Mouse (Mus musculus): ENCODE results near the gene Serpind1. TPM values are rescaled to one million over a fixed set of nuclear protein-coding genes. Genes with fewer than 3 reads are reported as not detected.

Serpind1 gene
- polyA plus RNA-seq, 1 experiment from 2014 or later = 1.2 TPM

- WGBS = 85% methylated on average over 7 of the region's 7 CpGs
- Histone ChIP-seq H3K9me3 (ENCODE audit: low read length) (no peaks in the 10 kb centered on the region), H3K4me3 (ENCODE audit: low read depth, low read length) (no peak overlapping the region), H3K9ac (replicated peaks; ENCODE audit: low read depth) (no peak overlapping the region), H3K36me3 (ENCODE audit: insufficient read depth, low read length) (peaks cover 4% of the 10 kb centered on the region; the same call in 1 of the 2 replicates), H3K4me2 (replicated peaks; ENCODE audit: low read depth, low read length) (no peak overlapping the region), H3K4me1 (ENCODE audit: insufficient read depth, low read depth, low read length) (no peaks in the 10 kb centered on the region), H3K27ac (ENCODE audit: low read length) (no peak overlapping the region), H3K27me3 (replicated peaks; ENCODE audit: insufficient read depth, low read length) (no peaks in the 10 kb centered on the region)
- DNase-seq (ENCODE audit: low spot score) (no peak), ATAC-seq (no peak)
- no peak for TF ChIP-seq EP300 (IDR thresholded peaks at IDR 0.05)
- no peak for TF ChIP-seq CTCF (IDR thresholded peaks at IDR 0.05)
Measured at GRCm38 (mm10) chr16:17339701-17340100, 8.5 kb downstream of the Serpind1 start.

GRCm38 (mm10) chr16:17340705-17341104 is 9.5 kb downstream of the Serpind1 start:
- WGBS = 94% methylated on average over 2 of the region's 2 CpGs

DNA sequence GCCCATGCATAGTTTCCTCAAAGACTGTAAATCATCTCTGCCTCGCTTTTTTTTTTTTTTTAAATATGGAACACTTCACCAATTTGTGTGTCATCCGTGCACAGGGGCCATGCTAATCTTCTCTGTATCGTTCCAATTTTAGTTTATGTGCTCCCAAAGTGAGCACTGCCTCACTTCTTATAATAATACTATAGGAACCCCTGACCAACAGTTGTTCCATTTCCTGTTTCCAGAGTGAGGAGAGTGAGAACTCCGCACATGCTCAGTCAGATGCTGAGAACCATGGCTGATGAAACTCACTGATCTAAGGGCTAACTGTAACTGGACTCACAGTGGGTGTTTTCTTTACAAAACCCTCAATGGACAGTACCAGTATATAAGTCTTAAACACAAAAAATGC is 10.7 kb downstream of the Serpind1 start:
- 83% methylated on average over 4 of the region's 4 CpGs for WGBS
- DNase-seq (ENCODE audit: low spot score) (no peak), ATAC-seq (no peak)
- Histone ChIP-seq H3K27me3 (replicated peaks; ENCODE audit: insufficient read depth, low read length) (no peaks in the 10 kb centered on the region), H3K9ac (replicated peaks; ENCODE audit: low read depth) (no peak overlapping the region), H3K4me3 (ENCODE audit: low read depth, low read length) (no peak overlapping the region), H3K4me2 (replicated peaks; ENCODE audit: low read depth, low read length) (no peak overlapping the region), H3K36me3 (ENCODE audit: insufficient read depth, low read length) (peaks cover 6% of the 10 kb centered on the region; the same call in 1 of the 2 replicates), H3K9me3 (ENCODE audit: low read length) (no peaks in the 10 kb centered on the region), H3K27ac (ENCODE audit: low read length) (no peak overlapping the region), H3K4me1 (ENCODE audit: insufficient read depth, low read depth, low read length) (no peaks in the 10 kb centered on the region)
- TF ChIP-seq CTCF (IDR thresholded peaks at IDR 0.05) (no peak), EP300 (IDR thresholded peaks at IDR 0.05) (no peak)

More at GRCm38 (mm10) chr16:17340705-17341104, 9.5 kb downstream of the Serpind1 start:
- ATAC-seq (no peak), DNase-seq (ENCODE audit: low spot score) (no peak)
- no peaks in the 10 kb centered on the region for H3K9me3 ChIP-seq (ENCODE audit: low read length)
- H3K4me3 ChIP-seq (ENCODE audit: low read depth, low read length) = no peak overlapping the region
- H3K36me3 ChIP-seq (ENCODE audit: insufficient read depth, low read length) = peaks cover 4% of the 10 kb centered on the region; the same call in 1 of the 2 replicates
- TF ChIP-seq CTCF (IDR thresholded peaks at IDR 0.05) (no peak), EP300 (IDR thresholded peaks at IDR 0.05) (no peak)
- H3K27me3 ChIP-seq (replicated peaks; ENCODE audit: insufficient read depth, low read length) = no peaks in the 10 kb centered on the region
- H3K4me1 ChIP-seq (ENCODE audit: insufficient read depth, low read depth, low read length) = no peaks in the 10 kb centered on the region
- H3K9ac ChIP-seq (replicated peaks; ENCODE audit: low read depth) = no peak overlapping the region
- H3K27ac ChIP-seq (ENCODE audit: low read length) = no peak overlapping the region
- H3K4me2 ChIP-seq (replicated peaks; ENCODE audit: low read depth, low read length) = no peak overlapping the region

DNA sequence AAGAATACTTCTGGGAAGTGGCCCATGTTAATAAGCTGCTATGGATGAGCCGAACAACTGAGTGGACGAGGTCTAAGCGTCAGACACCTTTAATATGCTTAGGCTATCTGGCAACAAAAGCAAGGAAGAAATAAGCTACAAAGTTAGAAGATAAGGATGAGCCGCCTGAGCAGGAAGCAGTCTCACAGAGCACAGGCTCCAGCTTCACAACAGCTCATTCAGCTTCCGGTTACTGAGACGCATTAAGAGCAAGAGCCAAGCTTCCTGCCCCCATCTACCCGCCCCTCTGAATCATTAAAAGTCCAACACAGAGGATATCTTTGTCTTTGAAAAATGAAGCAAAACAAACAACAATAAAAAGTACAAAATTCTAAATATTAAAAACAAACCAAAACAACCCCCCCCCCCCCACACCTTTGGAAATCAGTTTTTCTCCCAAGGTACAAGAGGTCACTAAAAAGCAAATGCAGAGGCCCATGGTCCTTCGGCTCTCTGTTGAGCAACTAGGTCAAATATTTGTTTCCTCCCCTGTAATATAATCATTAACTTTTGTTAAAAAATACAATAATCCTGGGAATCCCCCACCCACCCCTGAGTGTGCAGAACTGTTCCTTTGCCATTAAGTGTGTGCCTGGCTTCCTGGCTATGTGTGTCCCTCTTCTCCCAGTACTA is 14.1 kb downstream of the Serpind1 start:
- 0 out of 2 replicates have a peak, but pooled peaks cover 5% of the 10 kb centered on the region for H3K36me3 ChIP-seq (ENCODE audit: insufficient read depth, low read length)
- no peaks in the 10 kb centered on the region for H3K9me3 ChIP-seq (ENCODE audit: low read length)
- DNase-seq (ENCODE audit: low spot score) (peak; percentile 56), ATAC-seq (peak; percentile 81)
- TF ChIP-seq EP300 (IDR thresholded peaks at IDR 0.05) = no peak
- no peak for TF ChIP-seq CTCF (IDR thresholded peaks at IDR 0.05)
- no peak overlapping the region for H3K27ac ChIP-seq (ENCODE audit: low read length)
- H3K4me3 ChIP-seq (ENCODE audit: low read depth, low read length) = no peak overlapping the region
- no peak overlapping the region for H3K9ac ChIP-seq (replicated peaks; ENCODE audit: low read depth)
- no peaks in the 10 kb centered on the region for H3K4me1 ChIP-seq (ENCODE audit: insufficient read depth, low read depth, low read length)
- H3K4me2 ChIP-seq (replicated peaks; ENCODE audit: low read depth, low read length) = no peak overlapping the region
- 32% methylated on average over 8 of the region's 8 CpGs for WGBS
- H3K27me3 ChIP-seq (replicated peaks; ENCODE audit: insufficient read depth, low read length) = no peaks in the 10 kb centered on the region

DNA sequence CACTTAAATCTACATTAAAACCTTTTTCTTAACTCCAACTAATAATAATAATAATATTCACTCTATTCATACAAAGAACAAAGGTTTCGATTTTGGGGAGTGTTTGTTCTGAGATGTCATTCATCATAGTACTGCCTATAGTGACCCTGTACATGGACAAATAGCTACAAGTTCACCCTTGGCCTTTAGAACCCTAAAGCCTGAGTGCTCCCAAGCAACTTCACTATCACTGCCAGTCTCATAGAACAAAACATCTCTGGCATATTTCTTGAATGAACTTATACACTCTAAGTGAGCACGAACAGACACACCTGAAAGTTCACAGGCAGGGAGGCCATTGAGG is 14.6 kb downstream of the Serpind1 start:
- no peaks in the 10 kb centered on the region for H3K4me1 ChIP-seq (ENCODE audit: insufficient read depth, low read depth, low read length)
- no peak for ATAC-seq
- WGBS = 72% methylated on average over 2 of the region's 2 CpGs
- H3K27ac ChIP-seq (ENCODE audit: low read length) = no peak overlapping the region
- H3K4me2 ChIP-seq (replicated peaks; ENCODE audit: low read depth, low read length) = no peak overlapping the region
- DNase-seq (ENCODE audit: low spot score) = no peak
- TF ChIP-seq EP300 (IDR thresholded peaks at IDR 0.05) (no peak), CTCF (IDR thresholded peaks at IDR 0.05) (no peak)
- no peak overlapping the region for H3K9ac ChIP-seq (replicated peaks; ENCODE audit: low read depth)
- no peak overlapping the region for H3K4me3 ChIP-seq (ENCODE audit: low read depth, low read length)
- H3K9me3 ChIP-seq (ENCODE audit: low read length) = no peaks in the 10 kb centered on the region
- no peaks in the 10 kb centered on the region for H3K27me3 ChIP-seq (replicated peaks; ENCODE audit: insufficient read depth, low read length)
- H3K36me3 ChIP-seq (ENCODE audit: insufficient read depth, low read length) = 0 out of 2 replicates have a peak, but pooled peaks cover 8% of the 10 kb centered on the region

DNA sequence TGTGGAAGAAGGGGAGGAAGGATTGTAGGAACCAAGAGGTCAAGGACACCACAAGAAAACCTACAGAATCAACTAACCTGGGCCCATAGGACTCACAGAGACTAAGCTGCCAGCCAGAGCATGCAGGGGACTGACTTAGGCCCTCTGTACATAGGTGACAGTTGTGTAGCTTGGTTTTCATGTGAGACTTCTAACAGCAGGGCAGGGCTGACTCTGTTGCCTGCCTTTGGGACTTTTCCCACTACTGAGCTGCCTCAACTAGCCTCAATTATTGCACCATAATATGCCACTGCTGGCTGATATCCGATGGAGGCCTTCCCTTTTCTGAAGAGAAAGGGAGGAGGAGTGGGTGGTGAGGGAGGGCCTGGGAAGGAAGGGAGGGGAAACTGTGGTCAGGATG is 15.6 kb downstream of the Serpind1 start:
- H3K36me3 ChIP-seq (ENCODE audit: insufficient read depth, low read length) = 0 out of 2 replicates have a peak, but pooled peaks cover 8% of the 10 kb centered on the region
- no peak overlapping the region for H3K4me2 ChIP-seq (replicated peaks; ENCODE audit: low read depth, low read length)
- no peak overlapping the region for H3K27ac ChIP-seq (ENCODE audit: low read length)
- DNase-seq (ENCODE audit: low spot score) = no peak
- TF ChIP-seq CTCF (IDR thresholded peaks at IDR 0.05) (no peak), EP300 (IDR thresholded peaks at IDR 0.05) (no peak)
- no peaks in the 10 kb centered on the region for H3K27me3 ChIP-seq (replicated peaks; ENCODE audit: insufficient read depth, low read length)
- no peak for ATAC-seq
- H3K9ac ChIP-seq (replicated peaks; ENCODE audit: low read depth) = no peak overlapping the region
- WGBS = 69% methylated on average over 1 of the region's 1 CpGs
- H3K9me3 ChIP-seq (ENCODE audit: low read length) = no peaks in the 10 kb centered on the region
- H3K4me1 ChIP-seq (ENCODE audit: insufficient read depth, low read depth, low read length) = no peaks in the 10 kb centered on the region
- no peak overlapping the region for H3K4me3 ChIP-seq (ENCODE audit: low read depth, low read length)

Data from lung, postnatal 0 days (tissue).